Mouse (Mus musculus) lung, adult 2 months (tissue): ENCODE data around the gene St8sia6.
"Not testable (repeated sequence)": the region's sequence is repeated elsewhere in the genome, so short reads cannot be mapped to it uniquely, and the experiment has no call there.

ENCODE experiments used
- CTCF ChIP-seq: fragments of 200-500 bp; IDR thresholded peaks from 2 replicates; pipeline ENCODE4 v1.5.1; 2011; ENCODE audit warnings: mild to moderate bottlenecking, low read length, control low read depth; ENCODE audit not compliant: insufficient read depth
- POLR2A ChIP-seq: fragments of 200-500 bp; IDR thresholded peaks from 2 replicates; pipeline ENCODE4 v1.6.1; 2011; ENCODE audit warnings: low read depth, mild to moderate bottlenecking, control low read depth, low read length, borderline replicate concordance; ENCODE audit errors: extremely low read depth

DNA sequence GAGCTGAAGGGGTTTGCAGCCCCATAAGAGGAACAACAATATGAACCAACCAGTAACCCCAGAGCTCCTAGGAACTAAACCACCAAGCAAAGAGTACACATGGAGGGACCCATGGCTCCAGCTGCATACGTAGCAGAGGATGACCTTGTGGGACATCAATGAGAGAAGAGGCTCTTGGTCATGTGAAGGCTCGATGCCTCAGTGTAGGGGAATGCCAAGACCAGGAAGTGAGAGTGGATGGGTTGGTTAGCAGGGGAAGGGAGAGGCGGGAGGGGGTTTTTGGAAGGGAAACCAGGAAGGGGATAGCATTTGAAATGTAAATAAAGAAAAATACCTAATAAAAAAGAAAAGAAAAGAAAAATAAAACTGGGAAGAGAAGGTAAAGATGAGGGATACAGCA lies 7.9 kb downstream of the St8sia6 start:
- not testable (repeated sequence) for TF ChIP-seq CTCF, POLR2A
